Comparison of ENCODE assay signal across 9 mouse cellular contexts in the genomic region with DNA sequence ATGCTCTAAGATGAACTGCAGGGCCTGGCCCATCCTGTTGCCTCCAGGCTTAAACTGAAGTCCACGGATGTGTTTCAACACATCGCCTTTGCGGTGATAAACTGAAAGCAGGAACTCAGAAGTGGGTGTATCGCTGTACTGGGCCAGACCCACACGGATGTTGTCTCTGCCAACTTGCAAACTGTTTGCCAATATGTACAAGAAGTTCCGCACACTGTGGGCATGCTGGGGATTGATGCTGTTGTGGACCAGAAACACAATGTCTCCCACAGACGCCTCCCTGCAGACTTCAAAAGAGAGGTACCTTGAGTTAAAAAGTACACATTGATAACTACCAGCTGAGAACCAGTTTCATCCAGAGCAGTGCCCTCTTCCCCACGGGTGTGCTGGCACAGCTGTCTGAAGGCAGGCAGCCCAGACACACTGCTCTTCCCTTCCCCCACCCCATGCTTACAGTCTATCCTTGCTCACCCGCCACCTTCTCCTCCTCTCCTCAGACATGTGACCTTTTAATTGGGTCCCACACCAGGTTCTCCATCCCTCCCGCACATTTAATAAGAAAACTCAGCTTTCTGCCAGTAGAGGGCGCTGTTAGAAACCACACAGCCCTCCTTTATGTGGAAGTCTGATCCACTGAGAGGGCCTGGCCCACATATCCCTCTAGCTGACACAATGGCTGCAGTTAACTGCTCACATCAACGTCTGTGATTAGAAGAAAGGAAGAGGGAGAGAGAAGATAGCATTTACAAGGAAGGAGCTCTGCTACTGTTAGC. TPM values are rescaled to one million over a fixed set of nuclear protein-coding genes. Genes with fewer than 3 reads are reported as not detected.
DNase-seq lines count a peak whose midpoint lies in the region; ATAC-seq and TF ChIP-seq lines count a peak whose summit lies in the region.
"Had no signal": no experiment of that assay in that cellular context is flagged by ENCODE, and none has a peak within 500 bp of the region (broad histone marks: within the 10 kb centered on the region; RNA-seq: fewer than 3 reads in every experiment).

No protein-coding gene starts in this region.

- no peak overlapping the region; the same call in 1 of the 2 replicates for H3K27ac ChIP-seq in kidney, embryonic 16.5 days (ENCODE audit: low read length)
- no peak overlapping the region for H3K27ac ChIP-seq in liver, postnatal 0 days (ENCODE audit: low read depth)
- H3K27ac ChIP-seq: macrophage had no signal

- H3K36me3 ChIP-seq in kidney, embryonic 16.5 days (ENCODE audit: insufficient read depth, low read length): no peaks in the 10 kb centered on the region
- no peaks in the 10 kb centered on the region for H3K36me3 ChIP-seq in liver, postnatal 0 days (replicated peaks; ENCODE audit: insufficient read depth, low read length)

- no peaks in the 10 kb centered on the region for H3K9me3 ChIP-seq in kidney, embryonic 16.5 days (ENCODE audit: low read length)
- no peaks in the 10 kb centered on the region for H3K9me3 ChIP-seq in liver, postnatal 0 days (ENCODE audit: low read length)

- peak; percentile 7 for DNase-seq in kidney, adult 11 months
- DNase-seq in WW6 (ENCODE audit: low read depth, low spot score): peak; percentile 54
- DNase-seq in embryo, embryonic 11 days: peak; percentile 67
- peak; percentile 18 to 43 for DNase-seq in kidney, adult 8-10 months
- DNase-seq in liver, postnatal 0 days: peak; percentile 42
- DNase-seq in right cerebral cortex, postnatal 25 days: peak; percentile 6
- no peak for DNase-seq in urinary bladder, adult 2 months (ENCODE audit: low spot score)

- no peak overlapping the region for H3K4me3 ChIP-seq in kidney, embryonic 16.5 days (ENCODE audit: low read length)
- no peak overlapping the region for H3K4me3 ChIP-seq in liver, postnatal 0 days (ENCODE audit: low read depth, low read length)

- H3K27me3 ChIP-seq in kidney, embryonic 16.5 days (ENCODE audit: insufficient read depth, low read length): no peaks in the 10 kb centered on the region
- H3K27me3 ChIP-seq in liver, postnatal 0 days (ENCODE audit: insufficient read depth, low read length): 0 out of 2 replicates have a peak, but pooled peaks cover 3% of the 10 kb centered on the region

- H3K4me2 ChIP-seq in kidney, embryonic 16.5 days (replicated peaks; ENCODE audit: low read depth, low read length): no peak overlapping the region
- no peak overlapping the region for H3K4me2 ChIP-seq in liver, postnatal 0 days (ENCODE audit: low read depth, low read length)

- WGBS in kidney, embryonic 16.5 days: 58% methylated on average over 12 of the region's 12 CpGs
- 58% methylated on average over 12 of the region's 12 CpGs for WGBS in liver, postnatal 0 days (ENCODE audit: insufficient replicate concordance)

- no peaks in the 10 kb centered on the region for H3K4me1 ChIP-seq in kidney, embryonic 16.5 days (ENCODE audit: insufficient read depth, low read length)
- no peaks in the 10 kb centered on the region for H3K4me1 ChIP-seq in liver, postnatal 0 days (ENCODE audit: insufficient read depth)

- no peak for TF ChIP-seq EP300 in liver, postnatal 0 days (IDR thresholded peaks at IDR 0.05; ENCODE audit: low read depth)

- peak; percentile 64 for TF ChIP-seq CTCF in liver, postnatal 0 days (IDR thresholded peaks at IDR 0.05; ENCODE audit: low read depth)

- no peak; the same call in 1 of the 2 replicates for ATAC-seq in kidney, embryonic 16.5 days (ENCODE audit: low FRiP score, low TSS enrichment)
- ATAC-seq in liver, postnatal 0 days: no peak

- H3K9ac ChIP-seq in kidney, embryonic 16.5 days (replicated peaks; ENCODE audit: low read length): no peak overlapping the region
- no peak overlapping the region for H3K9ac ChIP-seq in liver, postnatal 0 days (replicated peaks)

RNA-seq across cellular contexts. Expression of gene Col6a4, which starts 16.1 kb away (rescaled TPM):
- 0.48 and 0.75 TPM in 2 replicates for polyA plus RNA-seq in kidney, embryonic 16.5 days (2015; fragmentation: Nextera tagmentation; extraction: Ambion mirVana)
- polyA plus RNA-seq in liver, postnatal 0 days (2015; fragmentation: Nextera tagmentation; extraction: Ambion mirVana): not detected in 2 replicates
- polyA plus RNA-seq in urinary bladder, adult 2 months (2012; rRNA removed): 1.3 and 1.4 TPM in 2 replicates
- polyA plus RNA-seq: macrophage had no signal
